Mouse (Mus musculus): ENCODE measurements around the gene Alyref2.
A peak's percentile ranks its signal among the peaks of the same experiment; 100 is the strongest.

Alyref2 gene

GRCm38 (mm10) chr1:171501636-171502080 is 1.6 kb upstream of the Alyref2 start:
- peak; percentile 39 to 41 for DNase-seq

- peak; percentile 69 to 83 for DNase-seq
Observed at GRCm38 (mm10) chr1:171502388-171503249, 659 bp upstream of the Alyref2 start.

GRCm38 (mm10) chr1:171503592-171504291 is 464 bp downstream of the Alyref2 start:
- DNase-seq, result peak; percentile 66 to 77

- no peak for DNase-seq
Observed at GRCm38 (mm10) chr1:171504586-171504985, 1.3 kb downstream of the Alyref2 start.

- no peak for DNase-seq
Observed at GRCm38 (mm10) chr1:171513234-171513633, 10.0 kb downstream of the Alyref2 start.

GRCm38 (mm10) chr1:171513760-171514159 is 10.5 kb downstream of the Alyref2 start:
- DNase-seq, result no peak

GRCm38 (mm10) chr1:171515039-171515438 is 11.8 kb downstream of the Alyref2 start:
- no peak for DNase-seq

GRCm38 (mm10) chr1:171515557-171515956 is 12.3 kb downstream of the Alyref2 start:
- DNase-seq, result no peak

GRCm38 (mm10) chr1:171531367-171531766 is 28.1 kb downstream of the Alyref2 start:
- no peak for DNase-seq

- DNase-seq, result no peak
Observed at GRCm38 (mm10) chr1:171532830-171533229, 29.6 kb downstream of the Alyref2 start.

- DNase-seq, result no peak
Observed at GRCm38 (mm10) chr1:171534557-171534956, 31.3 kb downstream of the Alyref2 start.

- no peak for DNase-seq
Observed at GRCm38 (mm10) chr1:171535194-171535593, 31.9 kb downstream of the Alyref2 start, which contains the start of gene Itln1. Gene Itln1, minus strand, starts transcription at chr1:171535294.

- DNase-seq, result no peak
Observed at GRCm38 (mm10) chr1:171540694-171541093, 37.4 kb downstream of the Alyref2 start.

GRCm38 (mm10) chr1:171551326-171551725 is 48.0 kb downstream of the Alyref2 start:
- no peak for DNase-seq

- DNase-seq, result no peak
Observed at GRCm38 (mm10) chr1:171552230-171552629, 49.0 kb downstream of the Alyref2 start.

GRCm38 (mm10) chr1:171553359-171554341 is 50.4 kb downstream of the Alyref2 start:
- no peak for DNase-seq
